Mouse (Mus musculus): ENCODE measurements around the gene Med12. TPM values are rescaled to one million over a fixed set of nuclear protein-coding genes. Genes with fewer than 3 reads are reported as not detected.

The Med12 gene
- 99.2 TPM for polyA plus RNA-seq (2017; shearing (Covaris generic))

DNA sequence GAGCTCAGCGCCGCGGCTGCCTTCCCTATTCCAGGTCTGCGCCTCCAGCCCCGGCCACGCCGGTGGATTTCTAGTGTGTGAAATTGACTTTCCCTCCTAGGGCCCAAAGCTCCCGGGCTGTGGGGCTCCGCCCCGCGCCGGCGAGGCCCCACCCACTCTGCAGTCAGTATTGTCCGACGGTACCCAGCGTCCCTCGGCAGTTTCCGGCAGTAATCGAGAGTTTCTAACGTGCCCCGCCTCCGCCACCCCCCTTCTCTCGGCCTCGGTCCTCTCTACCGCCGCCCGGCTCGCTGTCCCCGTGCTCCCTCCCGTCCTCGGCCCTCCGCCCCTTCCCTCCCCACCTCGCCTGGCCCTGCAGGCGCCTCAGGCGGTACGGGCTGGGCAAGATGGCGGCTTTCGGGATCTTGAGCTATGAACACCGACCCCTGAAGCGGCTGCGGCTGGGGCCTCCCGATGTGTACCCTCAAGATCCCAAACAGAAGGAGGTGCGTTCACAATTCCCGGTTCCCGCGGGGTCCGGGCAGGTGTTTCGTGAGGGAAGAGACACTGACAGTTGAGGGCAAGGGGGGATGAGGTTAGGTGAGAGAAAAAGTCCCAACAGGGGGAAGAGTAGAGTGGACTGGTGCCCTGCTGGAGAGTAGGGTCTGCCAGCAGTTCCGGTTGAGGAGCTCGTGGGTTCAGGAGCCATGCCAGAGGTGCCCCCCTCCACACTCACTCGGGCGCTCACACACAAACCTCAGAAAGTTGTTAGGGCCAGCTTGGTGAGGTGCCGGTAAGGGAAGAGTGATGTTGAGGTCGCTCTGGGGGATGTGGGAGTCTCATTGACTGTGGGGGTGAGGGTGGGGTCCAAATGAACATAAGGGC is at the start of gene Med12:
TSS of gene Med12 (plus strand) at position 156 of the 864 bp plus-strand sequence.

DNA sequence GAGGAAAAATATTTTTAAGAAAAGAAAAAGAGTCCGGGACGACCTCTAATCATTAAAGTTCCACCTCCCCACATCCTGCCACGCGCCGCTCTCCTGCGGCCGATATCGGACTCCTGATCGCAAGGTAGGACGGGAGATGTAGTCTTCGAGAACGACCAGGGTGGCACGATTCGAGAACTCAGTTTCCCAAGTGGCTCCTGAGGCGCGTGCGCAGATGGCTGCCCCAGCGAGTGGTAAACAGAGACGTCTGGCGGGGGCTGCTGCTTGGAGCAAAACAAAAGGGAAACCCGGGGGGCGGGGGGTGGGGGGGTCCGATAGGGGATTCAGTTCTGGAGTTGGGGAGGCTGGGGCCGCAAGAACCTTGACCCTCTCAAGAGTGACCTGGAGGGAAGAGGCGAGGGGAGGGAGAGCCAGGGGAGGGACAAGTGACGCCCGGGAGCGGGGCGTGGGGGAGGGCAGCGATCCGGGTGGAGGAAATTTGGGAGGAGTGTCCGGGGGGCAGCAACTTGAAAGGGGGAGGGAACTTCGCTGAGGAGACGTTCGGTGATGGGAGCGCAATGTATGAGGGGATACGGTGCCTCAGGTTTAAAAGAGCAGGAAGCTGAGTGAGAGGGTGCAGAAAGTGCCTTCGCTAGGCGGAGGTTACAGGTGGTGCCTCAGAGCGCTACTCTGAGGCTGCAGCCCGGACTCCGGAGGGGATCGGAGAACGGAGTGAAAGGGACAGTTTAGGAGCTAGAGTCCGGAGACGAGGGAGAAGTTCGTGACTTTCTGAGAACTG is 19.7 kb upstream of the Med12 start, which contains the start of gene Foxo4:
TSS of gene Foxo4 (plus strand) at position 577 of the 778 bp plus-strand sequence.

DNA sequence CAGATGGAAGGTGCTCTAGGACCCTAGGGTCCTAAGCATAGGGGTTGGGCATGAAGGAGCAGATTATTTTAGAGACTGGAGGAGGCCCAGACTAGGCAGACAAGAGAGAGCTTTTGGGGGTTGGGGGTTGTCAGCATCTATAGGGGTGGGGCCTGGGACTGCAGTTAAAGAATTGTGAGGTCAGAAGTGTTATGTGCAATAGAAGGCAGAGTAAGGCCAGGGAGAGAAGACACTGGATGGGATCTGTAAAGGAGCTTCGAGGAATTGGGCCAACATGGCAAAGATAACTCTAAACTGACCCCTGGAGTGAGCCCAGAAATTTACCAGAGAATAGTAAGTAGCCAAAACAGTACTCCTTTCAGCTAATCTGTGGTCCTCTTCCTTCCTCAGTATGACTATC is 9.9 kb upstream of the Med12 start, which contains the start of gene Gm614:
TSS of gene Gm614 (minus strand) at position 101 of the 400 bp plus-strand sequence.

DNA sequence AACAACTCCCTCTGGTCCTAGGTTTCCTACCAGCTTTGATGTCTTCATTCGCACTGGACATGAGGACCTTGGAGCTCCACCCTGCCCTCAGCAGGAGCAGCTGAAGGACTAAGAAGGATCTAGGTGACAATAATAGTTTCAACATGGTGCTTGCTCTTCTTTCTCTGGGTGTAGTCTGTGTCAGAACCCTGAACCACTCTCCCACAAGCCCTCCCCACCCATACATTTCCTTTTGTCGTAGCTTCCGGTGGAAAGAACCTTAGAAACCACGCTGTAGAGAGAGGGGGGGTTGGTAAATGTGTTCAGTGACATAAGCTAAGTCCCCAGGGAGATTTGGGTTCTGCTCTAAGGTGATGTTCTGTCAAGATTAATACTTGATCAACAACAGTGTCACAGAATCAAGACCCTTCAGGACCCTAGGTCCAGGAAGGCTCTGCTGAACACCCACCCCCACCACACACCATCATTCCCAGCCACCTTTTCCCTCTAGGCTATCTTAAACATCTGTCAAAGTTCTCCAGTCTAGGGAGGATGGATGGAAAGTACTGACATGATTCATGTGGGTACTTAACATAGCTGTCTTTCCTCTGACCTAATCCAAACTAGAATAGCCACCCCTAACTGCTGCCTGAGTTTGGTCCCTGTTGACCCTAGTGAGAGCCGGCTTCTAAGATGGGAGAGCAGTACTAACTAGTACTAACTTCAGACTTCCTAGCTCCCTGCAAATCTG is 5.6 kb upstream of the Med12 start, which contains the start of gene Il2rg:
TSS of gene Il2rg (minus strand) at position 231 of the 730 bp plus-strand sequence.

DNA sequence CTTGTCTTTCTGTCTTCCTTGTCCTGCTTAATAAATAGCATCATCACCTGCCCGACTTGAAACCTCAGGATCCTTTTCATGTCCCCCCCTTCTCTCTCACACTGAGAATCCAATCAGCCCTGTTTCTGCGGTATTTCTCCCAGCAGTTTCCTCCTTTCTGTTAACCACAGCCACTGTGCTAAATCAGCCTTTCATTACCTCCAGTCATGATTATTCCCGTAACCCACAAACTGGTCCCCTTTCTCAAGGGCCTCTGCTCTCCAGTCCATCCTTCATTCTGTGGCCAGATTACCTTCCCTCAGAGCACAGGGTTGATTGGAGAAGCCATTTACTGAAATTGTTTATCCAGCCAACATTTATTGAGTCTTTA is 5.1 kb upstream of the Med12 start, which contains the start of gene Gm20489:
TSS of gene Gm20489 (minus strand) at position 269 of the 370 bp plus-strand sequence.

DNA sequence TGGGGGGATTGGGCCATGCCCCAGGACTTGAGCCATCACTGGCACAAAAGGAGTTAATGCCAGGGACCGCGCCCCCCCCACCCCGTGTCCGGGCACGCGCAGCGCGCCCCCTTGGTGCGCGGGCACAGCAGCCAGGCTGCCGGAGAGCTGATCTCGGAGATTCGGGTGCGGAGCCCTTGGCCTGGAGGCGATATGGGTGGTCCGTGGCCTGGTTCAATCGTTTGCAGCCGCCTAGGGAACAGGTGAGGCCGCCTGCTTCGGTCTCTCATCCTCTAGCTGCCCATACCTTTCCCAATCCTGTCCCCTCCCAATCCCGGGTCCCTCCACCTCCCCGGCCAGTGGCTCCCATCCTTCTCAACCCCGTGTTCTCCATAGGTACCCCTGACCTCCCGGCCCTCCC is 25.2 kb downstream of the Med12 start, which contains the start of gene Nlgn3:
TSS of gene Nlgn3 (plus strand) at position 114 of the 400 bp plus-strand sequence.

Other genes starting within 250 kb of the Med12 start
- gene Tex11, start 214.4 kb upstream of the Med12 start, polyA plus RNA-seq (2017; shearing (Covaris generic)), result 0.12 TPM
- 1.1 TPM for gene Slc7a3, start 188.0 kb upstream of the Med12 start, polyA plus RNA-seq (2017; shearing (Covaris generic))
- 60.7 TPM for gene Snx12, start 51.5 kb upstream of the Med12 start, polyA plus RNA-seq (2017; shearing (Covaris generic))
- 2.0 TPM for gene Foxo4, start 19.5 kb upstream of the Med12 start, polyA plus RNA-seq (2017; shearing (Covaris generic))
- gene Gm614, start 10.0 kb upstream of the Med12 start, polyA plus RNA-seq (2017; shearing (Covaris generic)), result 4.8 TPM
- 1,777 TPM for gene Il2rg, start 5.8 kb upstream of the Med12 start, polyA plus RNA-seq (2017; shearing (Covaris generic))
- not detected for gene Gm20489, start 5.0 kb upstream of the Med12 start, polyA plus RNA-seq (2017; shearing (Covaris generic))
- 0.07 TPM for gene Nlgn3, start 25.1 kb downstream of the Med12 start, polyA plus RNA-seq (2017; shearing (Covaris generic))
- gene Gjb1, start 102.3 kb downstream of the Med12 start, polyA plus RNA-seq (2017; shearing (Covaris generic)), result not detected
- gene Zmym3, start 146.8 kb downstream of the Med12 start, polyA plus RNA-seq (2017; shearing (Covaris generic)), result 21.8 TPM
- gene Nono, start 155.3 kb downstream of the Med12 start, polyA plus RNA-seq (2017; shearing (Covaris generic)), result 343 TPM
- gene Itgb1bp2, start 175.1 kb downstream of the Med12 start, polyA plus RNA-seq (2017; shearing (Covaris generic)), result 0.56 TPM